Mouse (Mus musculus) hindbrain, embryonic 16.5 days (tissue): ENCODE data around the gene Acod1. TPM values are rescaled to one million over a fixed set of nuclear protein-coding genes. Genes with fewer than 3 reads are reported as not detected.

Experiments
- ATAC-seq: fragments of 200-750 bp; cut with Nextera tagmentation; 2 replicates; pipeline ENCODE4 v1.8.0; 2017; ENCODE audit warnings: moderate TSS enrichment, moderate library complexity
- H3K27ac ChIP-seq: fragments of 300-500 bp; sonication (generic); 2 replicates; pipeline ENCODE4 v1.5.1; 2014; ENCODE audit warnings: low read depth, mild to moderate bottlenecking, control low read depth, low read length, moderate library complexity
- H3K27me3 ChIP-seq: fragments of 300-500 bp; sonication (generic); replicated peaks from 2 replicates; pipeline ENCODE4 v1.6.1; 2014; ENCODE audit warnings: low read length; ENCODE audit not compliant: control insufficient read depth, insufficient read depth
- H3K36me3 ChIP-seq: fragments of 300-500 bp; sonication (generic); 2 replicates; pipeline ENCODE4 v1.6.1; 2014; ENCODE audit warnings: mild to moderate bottlenecking, low read length, moderate library complexity, mixed read lengths; ENCODE audit not compliant: control insufficient read depth, insufficient read depth
- H3K4me1 ChIP-seq: fragments of 300-500 bp; sonication (generic); 2 replicates; pipeline ENCODE4 v1.6.1; 2014; ENCODE audit warnings: low read depth, low read length; ENCODE audit not compliant: control insufficient read depth, insufficient read depth
- H3K4me2 ChIP-seq: fragments of 300-500 bp; sonication (generic); 2 replicates; pipeline ENCODE4 v1.6.1; 2014; ENCODE audit warnings: mild to moderate bottlenecking, low read length, control low read depth, moderate library complexity
- H3K4me3 ChIP-seq: fragments of 300-500 bp; sonication (generic); 2 replicates; pipeline ENCODE4 v1.5.1; 2014; ENCODE audit warnings: mild to moderate bottlenecking, low read length, control low read depth, moderate library complexity
- H3K9ac ChIP-seq: fragments of 300-500 bp; sonication (generic); 2 replicates; pipeline ENCODE4 v1.6.1; 2014; ENCODE audit warnings: low read depth, mild to moderate bottlenecking, control low read depth, low read length, moderate library complexity
- H3K9me3 ChIP-seq: fragments of 300-500 bp; sonication (generic); 2 replicates; pipeline ENCODE4 v1.6.1; 2014; ENCODE audit warnings: mild to moderate bottlenecking, low read length, moderate library complexity; ENCODE audit not compliant: control insufficient read depth
- WGBS: fragments of 180-500 bp; shearing (Covaris S2); extraction: QIAGEN DNeasy Blood & Tissue Kit; methylation state at CpG from one replicate; pipeline ENCODE4 v1.1.7; 2014; 5-methylcytosine and 5-hydroxymethylcytosine counted together
- polyA plus RNA-seq: library from polyadenylated mRNA; unstranded; fragments of >200 nt; fragmentation: Nextera tagmentation; extraction: Ambion mirVana; gene quantifications from 2 replicates; pipeline ENCODE4 v1.2.1, GENCODE M21; 2015

The Acod1 gene
- polyA plus RNA-seq, 1 experiment from 2014 or later: not detected

- Histone ChIP-seq H3K4me3 (peak within 1 kb of the TSS; percentile 70), H3K4me1 (peaks cover 10% of the 10 kb centered on the region), H3K4me2 (peak within 1 kb of the TSS; percentile 96), H3K36me3 (peaks cover 2% of the 10 kb centered on the region; the same call in 1 of the 2 replicates), H3K9ac (peak within 1 kb of the TSS; percentile 89), H3K27me3 (no peaks in the 10 kb centered on the region), H3K9me3 (no peaks in the 10 kb centered on the region), H3K27ac (peak within 1 kb of the TSS; percentile 66)
- WGBS: 1% methylated on average over 65 of the region's 65 CpGs
- ATAC-seq: peak; percentile 98
These were observed 23.3 kb downstream of the Acod1 start, which contains the start of gene Cln5 for GRCm38 (mm10) chr14:103069864-103070611. Gene Cln5, plus strand, starts transcription at chr14:103070216.

GRCm38 (mm10) chr14:103070790-103071189 is 24.0 kb downstream of the Acod1 start:
- Histone ChIP-seq H3K4me1 (peaks cover 10% of the 10 kb centered on the region), H3K4me3 (peak overlapping the region; percentile 70), H3K27me3 (no peaks in the 10 kb centered on the region), H3K9ac (peak overlapping the region; percentile 89), H3K9me3 (no peaks in the 10 kb centered on the region), H3K4me2 (peak overlapping the region; percentile 96), H3K36me3 (peaks cover 2% of the 10 kb centered on the region; the same call in 1 of the 2 replicates), H3K27ac (peak overlapping the region; percentile 12; the same call in 1 of the 2 replicates)
- 5% methylated on average over 10 of the region's 10 CpGs for WGBS
- no peak for ATAC-seq

DNA sequence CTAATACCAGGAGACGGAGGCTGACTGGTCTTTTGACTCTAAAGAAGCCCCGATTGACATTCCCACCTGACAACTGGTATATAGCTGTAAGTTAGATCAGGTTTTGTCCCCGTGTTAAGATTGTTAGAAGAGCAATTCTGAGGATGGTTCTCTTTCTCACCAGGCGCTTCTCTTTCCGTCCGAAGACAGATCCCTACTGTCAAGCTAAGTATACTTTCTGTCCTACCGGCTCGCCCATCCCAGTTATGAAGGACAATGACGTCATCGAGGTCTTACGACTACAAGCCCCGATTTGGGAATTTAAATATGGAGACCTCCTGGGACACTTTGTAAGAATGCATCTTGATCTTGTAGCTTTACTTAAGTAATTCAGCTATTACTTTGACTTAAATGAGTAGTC is 24.7 kb downstream of the Acod1 start:
- no peaks in the 10 kb centered on the region for H3K9me3 ChIP-seq
- WGBS: 94% methylated on average over 12 of the region's 12 CpGs
- no peaks in the 10 kb centered on the region for H3K27me3 ChIP-seq
- no peak overlapping the region for H3K27ac ChIP-seq
- peaks cover 10% of the 10 kb centered on the region for H3K4me1 ChIP-seq
- H3K9ac ChIP-seq: no peak overlapping the region
- ATAC-seq: no peak
- H3K36me3 ChIP-seq: peaks cover 4% of the 10 kb centered on the region; the same call in 1 of the 2 replicates
- H3K4me3 ChIP-seq: no peak overlapping the region
- no peak overlapping the region for H3K4me2 ChIP-seq

DNA sequence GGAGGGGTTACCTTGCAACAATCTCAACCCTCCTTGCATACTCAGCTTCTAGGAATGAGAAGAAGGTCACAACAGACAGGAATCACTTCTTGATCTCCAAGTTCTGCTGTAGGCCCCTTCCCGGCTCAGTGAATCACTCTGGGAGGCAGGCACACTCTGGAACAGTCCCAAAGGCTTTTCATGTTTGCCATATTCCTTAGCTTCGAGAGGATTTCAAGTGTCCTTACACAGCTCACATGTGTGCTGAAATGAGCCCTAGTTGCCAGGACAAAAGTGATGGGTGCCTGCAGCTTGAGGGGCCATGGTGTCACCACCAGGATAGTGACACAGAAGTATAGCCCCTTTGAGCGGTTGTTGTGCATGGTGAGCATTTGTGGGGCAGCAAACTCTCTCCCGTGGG is 26.0 kb downstream of the Acod1 start:
- ATAC-seq: no peak
- Histone ChIP-seq H3K9me3 (no peaks in the 10 kb centered on the region), H3K4me1 (peaks cover 10% of the 10 kb centered on the region), H3K27me3 (no peaks in the 10 kb centered on the region), H3K27ac (no peak overlapping the region), H3K4me3 (no peak overlapping the region), H3K4me2 (no peak overlapping the region), H3K36me3 (peaks cover 4% of the 10 kb centered on the region; the same call in 1 of the 2 replicates), H3K9ac (no peak overlapping the region)
- WGBS: 97% methylated on average over 4 of the region's 4 CpGs

GRCm38 (mm10) chr14:103073825-103074224 is 27.0 kb downstream of the Acod1 start:
- Histone ChIP-seq H3K9ac (no peak overlapping the region), H3K27ac (no peak overlapping the region), H3K36me3 (peaks cover 4% of the 10 kb centered on the region; the same call in 1 of the 2 replicates), H3K4me2 (no peak overlapping the region), H3K4me3 (no peak overlapping the region), H3K4me1 (peaks cover 10% of the 10 kb centered on the region), H3K27me3 (no peaks in the 10 kb centered on the region), H3K9me3 (no peaks in the 10 kb centered on the region)
- ATAC-seq: no peak
- WGBS: 77% methylated on average over 8 of the region's 8 CpGs

- peaks cover 4% of the 10 kb centered on the region; the same call in 1 of the 2 replicates for H3K36me3 ChIP-seq
- no peak overlapping the region for H3K9ac ChIP-seq
- peaks cover 5% of the 10 kb centered on the region for H3K4me1 ChIP-seq
- H3K9me3 ChIP-seq: no peaks in the 10 kb centered on the region
- H3K27ac ChIP-seq: no peak overlapping the region
- ATAC-seq: no peak
- WGBS: 73% methylated on average over 7 of the region's 7 CpGs
- H3K4me3 ChIP-seq: no peak overlapping the region
- H3K27me3 ChIP-seq: no peaks in the 10 kb centered on the region
- H3K4me2 ChIP-seq: no peak overlapping the region
These were observed 28.4 kb downstream of the Acod1 start for GRCm38 (mm10) chr14:103075166-103075565.

GRCm38 (mm10) chr14:103077272-103078005 is 30.7 kb downstream of the Acod1 start:
- H3K27me3 ChIP-seq: no peaks in the 10 kb centered on the region

GRCm38 (mm10) chr14:103078006-103078912 is 31.5 kb downstream of the Acod1 start:
- Histone ChIP-seq H3K36me3 (peaks cover 7% of the 10 kb centered on the region; the same call in 1 of the 2 replicates), H3K27me3 (no peaks in the 10 kb centered on the region), H3K27ac (no peak overlapping the region), H3K4me2 (no peak overlapping the region), H3K9me3 (no peaks in the 10 kb centered on the region), H3K4me3 (no peak overlapping the region), H3K9ac (no peak overlapping the region), H3K4me1 (no peaks in the 10 kb centered on the region)
- WGBS: 84% methylated on average over 16 of the region's 16 CpGs
- ATAC-seq: no peak

More at GRCm38 (mm10) chr14:103077272-103078005, 30.7 kb downstream of the Acod1 start:
- Histone ChIP-seq H3K9me3 (no peaks in the 10 kb centered on the region), H3K36me3 (peaks cover 4% of the 10 kb centered on the region; the same call in 1 of the 2 replicates), H3K4me3 (no peak overlapping the region), H3K9ac (no peak overlapping the region), H3K4me2 (no peak overlapping the region), H3K4me1 (no peaks in the 10 kb centered on the region), H3K27ac (no peak overlapping the region)
- ATAC-seq: no peak
- WGBS: 91% methylated on average over 9 of the region's 9 CpGs
